Mouse (Mus musculus): ENCODE measurements around the gene Tnfsf18. TPM values are rescaled to one million over a fixed set of nuclear protein-coding genes. Genes with fewer than 3 reads are reported as not detected.

Gene Tnfsf18
- polyA plus RNA-seq, 1 experiment from 2014 or later, result not detected

DNA sequence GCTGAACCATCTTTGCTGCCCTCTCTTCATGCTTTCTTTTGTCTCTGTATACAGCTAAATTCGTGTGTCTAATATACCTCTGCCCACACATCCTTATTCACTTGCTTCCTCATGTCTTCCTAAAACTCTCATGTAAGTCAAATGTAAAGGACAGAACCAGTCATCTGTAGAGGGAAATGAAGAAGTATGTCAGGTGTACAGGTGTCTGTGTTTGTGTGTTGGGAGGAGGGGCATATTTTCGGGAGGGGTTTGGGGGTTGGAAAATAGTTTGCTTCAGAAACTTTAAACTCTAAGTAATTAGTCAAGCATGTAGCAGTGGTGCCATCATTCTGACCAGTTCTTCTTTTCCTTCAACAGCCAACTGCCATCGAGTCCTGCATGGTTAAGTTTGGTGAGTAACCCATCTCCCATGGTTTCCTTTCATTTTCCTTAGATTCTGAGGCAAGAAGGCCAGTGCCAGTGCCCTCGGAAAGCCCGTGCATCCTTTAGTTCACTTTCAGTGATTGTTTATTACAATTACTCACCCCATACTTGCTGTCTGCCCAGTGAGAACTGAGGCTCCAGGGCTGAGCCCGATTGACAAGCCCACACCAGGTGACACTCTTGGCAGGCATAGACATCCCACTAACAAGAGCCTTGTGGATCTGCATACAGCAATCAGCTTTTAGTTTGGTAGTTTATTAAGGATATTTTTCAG lies 5.8 kb downstream of the Tnfsf18 start:
- WGBS, result 79% methylated on average over 6 of the region's 6 CpGs
- ATAC-seq (ENCODE audit: insufficient number of reproducible peaks, insufficient read depth, low FRiP score, low TSS enrichment, low read depth), result no peak

GRCm38 (mm10) chr1:161500811-161501146 lies 6.3 kb downstream of the Tnfsf18 start:
- H3K4me3 ChIP-seq (replicated peaks), result no peak overlapping the region
- H3K27ac ChIP-seq, result no peak overlapping the region
- H3K9ac ChIP-seq (replicated peaks), result no peak overlapping the region
- no peak for ATAC-seq (ENCODE audit: insufficient number of reproducible peaks, insufficient read depth, low FRiP score, low TSS enrichment, low read depth)
- no peaks in the 10 kb centered on the region for H3K4me1 ChIP-seq (replicated peaks)
- H3K4me2 ChIP-seq, result no peak overlapping the region
- no peaks in the 10 kb centered on the region for H3K9me3 ChIP-seq
- H3K27me3 ChIP-seq, result no peaks in the 10 kb centered on the region
- no peaks in the 10 kb centered on the region for H3K36me3 ChIP-seq
- 84% methylated on average over 4 of the region's 4 CpGs for WGBS

More for the DNA sequence above, 5.8 kb downstream of the Tnfsf18 start:
- H3K4me1 ChIP-seq (replicated peaks), result no peaks in the 10 kb centered on the region
- H3K9ac ChIP-seq (replicated peaks), result no peak overlapping the region
- no peaks in the 10 kb centered on the region for H3K27me3 ChIP-seq
- H3K9me3 ChIP-seq, result no peaks in the 10 kb centered on the region
- H3K36me3 ChIP-seq, result no peaks in the 10 kb centered on the region
- H3K4me2 ChIP-seq, result no peak overlapping the region
- H3K4me3 ChIP-seq (replicated peaks), result no peak overlapping the region
- no peak overlapping the region for H3K27ac ChIP-seq

GRCm38 (mm10) chr1:161506317-161506716 lies 11.9 kb downstream of the Tnfsf18 start:
- no peak overlapping the region for H3K9ac ChIP-seq (replicated peaks)
- WGBS, result 91% methylated on average over 4 of the region's 4 CpGs

DNA sequence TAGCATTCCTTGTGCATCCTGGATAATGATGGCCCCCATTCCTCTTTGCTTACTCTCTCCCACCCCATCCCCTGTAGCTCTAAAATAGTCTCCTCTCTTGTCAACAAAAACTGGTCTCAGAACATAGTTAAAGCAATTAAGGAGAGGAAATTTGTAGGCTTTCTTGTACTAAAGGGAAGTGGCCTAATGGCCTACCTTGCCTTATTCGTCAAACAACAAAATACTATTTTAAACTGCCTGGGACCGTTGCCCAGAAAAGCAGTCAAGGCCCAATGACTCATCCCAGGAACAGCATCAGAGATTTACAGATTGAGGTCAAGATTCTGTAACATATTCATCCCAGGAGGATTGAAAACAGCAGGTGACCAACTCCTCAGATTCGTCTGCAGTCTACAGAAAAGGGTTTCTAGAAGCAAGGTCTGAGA lies 13.2 kb downstream of the Tnfsf18 start:
- no peaks in the 10 kb centered on the region for H3K4me1 ChIP-seq (replicated peaks)
- no peak overlapping the region for H3K4me2 ChIP-seq
- no peak overlapping the region for H3K4me3 ChIP-seq (replicated peaks)
- no peaks in the 10 kb centered on the region for H3K27me3 ChIP-seq
- 61% methylated on average over 3 of the region's 3 CpGs for WGBS
- no peak for ATAC-seq (ENCODE audit: insufficient number of reproducible peaks, insufficient read depth, low FRiP score, low TSS enrichment, low read depth)
- H3K36me3 ChIP-seq, result no peaks in the 10 kb centered on the region
- H3K9ac ChIP-seq (replicated peaks), result no peak overlapping the region
- no peak overlapping the region for H3K27ac ChIP-seq
- no peaks in the 10 kb centered on the region for H3K9me3 ChIP-seq

More at GRCm38 (mm10) chr1:161506317-161506716, 11.9 kb downstream of the Tnfsf18 start:
- ATAC-seq (ENCODE audit: insufficient number of reproducible peaks, insufficient read depth, low FRiP score, low TSS enrichment, low read depth), result no peak
- Histone ChIP-seq H3K27ac (no peak overlapping the region), H3K4me2 (no peak overlapping the region), H3K4me3 (replicated peaks) (no peak overlapping the region), H3K4me1 (replicated peaks) (no peaks in the 10 kb centered on the region), H3K9me3 (no peaks in the 10 kb centered on the region), H3K36me3 (no peaks in the 10 kb centered on the region), H3K27me3 (no peaks in the 10 kb centered on the region)

DNA sequence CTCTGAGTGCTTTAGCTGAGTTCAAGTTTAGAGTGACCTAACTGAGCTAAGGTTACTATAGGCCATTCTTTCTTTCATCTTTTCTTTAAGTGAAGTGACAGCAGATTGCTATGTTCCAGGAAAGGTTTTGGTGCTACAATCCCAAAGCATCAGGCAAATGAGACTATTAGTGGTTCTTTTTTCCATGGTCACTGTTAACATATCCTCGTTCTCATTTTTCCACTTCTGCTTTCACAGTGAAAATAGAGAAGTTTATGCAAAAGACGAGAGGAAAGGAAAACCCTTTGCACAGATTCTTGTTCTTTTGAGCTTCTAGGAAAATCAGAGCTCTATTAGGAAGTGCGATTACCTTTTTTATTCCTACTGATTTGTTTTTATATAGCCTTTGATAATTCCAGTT lies 22.9 kb downstream of the Tnfsf18 start:
- H3K4me3 ChIP-seq (replicated peaks), result no peak overlapping the region
- no peaks in the 10 kb centered on the region for H3K27me3 ChIP-seq
- no peak overlapping the region for H3K9ac ChIP-seq (replicated peaks)
- no peaks in the 10 kb centered on the region for H3K36me3 ChIP-seq
- WGBS, result 84% methylated on average over 3 of the region's 3 CpGs
- no peak for ATAC-seq (ENCODE audit: insufficient number of reproducible peaks, insufficient read depth, low FRiP score, low TSS enrichment, low read depth)
- no peak overlapping the region for H3K4me2 ChIP-seq
- no peaks in the 10 kb centered on the region for H3K9me3 ChIP-seq
- no peak overlapping the region for H3K27ac ChIP-seq
- no peaks in the 10 kb centered on the region for H3K4me1 ChIP-seq (replicated peaks)

- Histone ChIP-seq H3K4me2 (no peak overlapping the region), H3K27me3 (no peaks in the 10 kb centered on the region), H3K4me1 (replicated peaks) (no peaks in the 10 kb centered on the region), H3K9ac (replicated peaks) (no peak overlapping the region), H3K4me3 (replicated peaks) (no peak overlapping the region), H3K27ac (no peak overlapping the region), H3K9me3 (no peaks in the 10 kb centered on the region), H3K36me3 (no peaks in the 10 kb centered on the region)
- ATAC-seq (ENCODE audit: insufficient number of reproducible peaks, insufficient read depth, low FRiP score, low TSS enrichment, low read depth), result no peak
- WGBS, result 70% methylated on average over 1 of the region's 1 CpGs
Observed at GRCm38 (mm10) chr1:161520223-161520622, 25.8 kb downstream of the Tnfsf18 start.

- Histone ChIP-seq H3K9ac (replicated peaks) (no peak overlapping the region), H3K27me3 (no peaks in the 10 kb centered on the region), H3K4me1 (replicated peaks) (no peaks in the 10 kb centered on the region), H3K9me3 (0 out of 2 replicates have a peak, but pooled peaks cover 4% of the 10 kb centered on the region), H3K4me2 (no peak overlapping the region), H3K36me3 (no peaks in the 10 kb centered on the region), H3K27ac (no peak overlapping the region), H3K4me3 (replicated peaks) (no peak overlapping the region)
- no peak for ATAC-seq (ENCODE audit: insufficient number of reproducible peaks, insufficient read depth, low FRiP score, low TSS enrichment, low read depth)
- WGBS, result 89% methylated on average over 1 of the region's 1 CpGs
Observed at GRCm38 (mm10) chr1:161528173-161528572, 33.7 kb downstream of the Tnfsf18 start.

DNA sequence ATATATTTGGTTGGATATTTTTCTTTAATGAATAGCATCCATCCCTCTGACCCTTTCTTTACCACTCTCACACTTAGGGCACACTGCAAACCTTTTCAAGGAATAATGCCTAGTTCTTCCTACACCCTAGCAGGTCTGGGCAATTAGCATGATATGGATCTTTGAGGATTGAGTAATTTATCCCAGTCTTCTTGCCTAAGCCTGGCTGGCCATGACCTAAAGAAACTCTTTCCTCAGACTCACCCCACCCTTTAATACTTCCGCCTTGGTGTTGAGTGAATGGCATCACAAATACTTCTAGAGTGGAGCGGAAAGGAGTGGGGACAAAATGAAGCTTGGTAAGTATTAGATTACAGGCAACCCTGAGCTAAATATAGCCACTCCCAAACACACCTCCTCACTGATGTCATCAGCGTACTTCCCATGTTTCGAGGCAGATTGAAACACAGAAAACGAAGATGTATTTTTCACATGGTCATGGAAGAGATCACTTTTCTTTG lies 56.2 kb downstream of the Tnfsf18 start:
- Histone ChIP-seq H3K27ac (no peak overlapping the region), H3K4me3 (replicated peaks) (no peak overlapping the region), H3K27me3 (no peaks in the 10 kb centered on the region), H3K4me2 (no peak overlapping the region), H3K36me3 (no peaks in the 10 kb centered on the region), H3K9me3 (no peaks in the 10 kb centered on the region), H3K9ac (replicated peaks) (no peak overlapping the region), H3K4me1 (replicated peaks) (no peaks in the 10 kb centered on the region)
- ATAC-seq (ENCODE audit: insufficient number of reproducible peaks, insufficient read depth, low FRiP score, low TSS enrichment, low read depth), result no peak
- WGBS, result 88% methylated on average over 5 of the region's 5 CpGs

GRCm38 (mm10) chr1:161552098-161552497 lies 57.6 kb downstream of the Tnfsf18 start:
- Histone ChIP-seq H3K27me3 (no peaks in the 10 kb centered on the region), H3K9ac (replicated peaks) (no peak overlapping the region), H3K4me1 (replicated peaks) (no peaks in the 10 kb centered on the region), H3K4me2 (no peak overlapping the region), H3K4me3 (replicated peaks) (no peak overlapping the region), H3K27ac (no peak overlapping the region), H3K36me3 (no peaks in the 10 kb centered on the region), H3K9me3 (no peaks in the 10 kb centered on the region)
- WGBS, result 78% methylated on average over 2 of the region's 2 CpGs
- no peak for ATAC-seq (ENCODE audit: insufficient number of reproducible peaks, insufficient read depth, low FRiP score, low TSS enrichment, low read depth)

Other genes with a start within 250 kb of the Tnfsf18 start
- gene Prdx6, start 243.4 kb upstream of the Tnfsf18 start, polyA plus RNA-seq (2016; fragmentation: Nextera tagmentation; extraction: Ambion mirVana), result 499 and 503 TPM in 2 replicates
- gene Tnfsf4, start 99.2 kb upstream of the Tnfsf18 start, polyA plus RNA-seq (2016; fragmentation: Nextera tagmentation; extraction: Ambion mirVana), result not detected in 2 replicates